Mouse (Mus musculus): ENCODE results near the gene Gm10799.

Gm10799 gene

GRCm38 (mm10) chr2:104032056-104032455 is 36.3 kb downstream of the Gm10799 start:
- in situ Hi-C loops (cut with MboI; ENCODE audit: low pct_unique_long_range_greater_than_20kb in 1 of 2, low sequenced_read_pairs in 2 of 2, unreplicated experiment in 1 of 2), result loop anchor here in 1 of 2 experiments (10.0 to 25.0 kb wide), 2 partner anchors 93 to 380 kb away; partner anchors contain the start of genes A930018P22Rik and D430041D05Rik

- in situ Hi-C loops (cut with MboI; ENCODE audit: low pct_unique_long_range_greater_than_20kb in 1 of 2, low sequenced_read_pairs in 2 of 2, unreplicated experiment in 1 of 2), result loop anchor here in 1 of 2 experiments (10.0 to 25.0 kb wide), 2 partner anchors 94 to 382 kb away; partner anchors contain the start of genes A930018P22Rik and D430041D05Rik
Measured at GRCm38 (mm10) chr2:104030381-104030780, 38.0 kb downstream of the Gm10799 start.

- in situ Hi-C loops (cut with MboI; ENCODE audit: low pct_unique_long_range_greater_than_20kb in 1 of 2, low sequenced_read_pairs in 2 of 2, unreplicated experiment in 1 of 2), result loop anchor here in 1 of 2 experiments (25.0 kb wide), 1 partner anchor 383 kb away; the partner anchor contains the start of gene D430041D05Rik
Measured at GRCm38 (mm10) chr2:104029074-104029473, 39.3 kb downstream of the Gm10799 start.

GRCm38 (mm10) chr2:104028139-104028723 is 40.1 kb downstream of the Gm10799 start, which contains the start of gene 4931422A03Rik:
Gene 4931422A03Rik, minus strand, starts transcription at chr2:104028361.
- in situ Hi-C loops (cut with MboI; ENCODE audit: low pct_unique_long_range_greater_than_20kb in 1 of 2, low sequenced_read_pairs in 2 of 2, unreplicated experiment in 1 of 2), result loop anchor here in 1 of 2 experiments (25.0 kb wide), 1 partner anchor 384 kb away; the partner anchor contains the start of gene D430041D05Rik

- in situ Hi-C loops (cut with MboI; ENCODE audit: low pct_unique_long_range_greater_than_20kb in 1 of 2, low sequenced_read_pairs in 2 of 2, unreplicated experiment in 1 of 2), result loop anchor here in 1 of 2 experiments (25.0 kb wide), 1 partner anchor 385 kb away; the partner anchor contains the start of gene D430041D05Rik
Measured at GRCm38 (mm10) chr2:104027458-104028138, 40.8 kb downstream of the Gm10799 start, which contains the start of gene Fbxo3. Gene Fbxo3, plus strand, starts transcription at chr2:104027721.

GRCm38 (mm10) chr2:104024656-104025055 is 43.7 kb downstream of the Gm10799 start:
- in situ Hi-C loops (cut with MboI; ENCODE audit: low pct_unique_long_range_greater_than_20kb in 1 of 2, low sequenced_read_pairs in 2 of 2, unreplicated experiment in 1 of 2), result loop anchor here in 1 of 2 experiments (25.0 kb wide), 1 partner anchor 388 kb away; the partner anchor contains the start of gene D430041D05Rik

- in situ Hi-C loops (cut with MboI; ENCODE audit: low pct_unique_long_range_greater_than_20kb in 1 of 2, low sequenced_read_pairs in 2 of 2, unreplicated experiment in 1 of 2), result no loop called here
Measured at GRCm38 (mm10) chr2:104023096-104023495, 45.3 kb downstream of the Gm10799 start.
